Mouse (Mus musculus) embryonic facial prominence, embryonic 10.5 days (tissue): ENCODE measurements around the gene Was. TPM values are rescaled to one million over a fixed set of nuclear protein-coding genes. Genes with fewer than 3 reads are reported as not detected.
"Not testable (repeated sequence)": the region's sequence is repeated elsewhere in the genome, so short reads cannot be mapped to it uniquely, and the experiment has no call there.

ENCODE experiments used
- DNase-seq: peaks from one replicate; pipeline ENCODE4 v3.0.0-alpha.2; 2017; ENCODE audit warnings: low spot score
- H3K27ac ChIP-seq: fragments of 300-500 bp; sonication (generic); replicated peaks from 2 replicates; pipeline ENCODE4 v1.5.1; 2016; ENCODE audit warnings: mild to moderate bottlenecking
- H3K27me3 ChIP-seq: fragments of 300-500 bp; sonication (generic); replicated peaks from 2 replicates; pipeline ENCODE4 v1.6.1; 2016; ENCODE audit warnings: low read depth, mild to moderate bottlenecking; ENCODE audit not compliant: poor library complexity, severe bottlenecking
- H3K36me3 ChIP-seq: fragments of 300-500 bp; sonication (generic); replicated peaks from 2 replicates; pipeline ENCODE4 v1.6.1; 2016; ENCODE audit warnings: mild to moderate bottlenecking, moderate library complexity
- H3K4me1 ChIP-seq: fragments of 300-500 bp; sonication (generic); 2 replicates; pipeline ENCODE4 v1.6.1; 2016
- H3K4me3 ChIP-seq: fragments of 300-500 bp; sonication (generic); 2 replicates; pipeline ENCODE4 v1.5.1; 2016; ENCODE audit warnings: mild to moderate bottlenecking, moderate library complexity
- H3K9me3 ChIP-seq: fragments of 300-500 bp; sonication (generic); 2 replicates; pipeline ENCODE4 v1.6.1; 2016; ENCODE audit warnings: mild to moderate bottlenecking
- WGBS: fragments of 180-500 bp; shearing (Covaris S2); methylation state at CpG from one replicate; pipeline ENCODE4 v1.1.7; 2016; 5-methylcytosine and 5-hydroxymethylcytosine counted together
- polyA plus RNA-seq: library from polyadenylated mRNA; unstranded; fragments of >200 nt; fragmentation: Nextera tagmentation; extraction: Ambion mirVana; gene quantifications from 2 replicates; pipeline ENCODE4 v1.2.1, GENCODE M21; 2016

Gene Was
- polyA plus RNA-seq, 1 experiment from 2014 or later: 0.14 TPM

GRCm38 (mm10) chrX:8051044-8051781, 39.1 kb downstream of the Was start:
- DNase-seq, H3K4me1 ChIP-seq, H3K27ac ChIP-seq, H3K4me3 ChIP-seq, H3K27me3 ChIP-seq, H3K36me3 ChIP-seq, H3K9me3 ChIP-seq: not testable (repeated sequence)
- WGBS: 90% methylated on average over 8 of the region's 8 CpGs

DNA sequence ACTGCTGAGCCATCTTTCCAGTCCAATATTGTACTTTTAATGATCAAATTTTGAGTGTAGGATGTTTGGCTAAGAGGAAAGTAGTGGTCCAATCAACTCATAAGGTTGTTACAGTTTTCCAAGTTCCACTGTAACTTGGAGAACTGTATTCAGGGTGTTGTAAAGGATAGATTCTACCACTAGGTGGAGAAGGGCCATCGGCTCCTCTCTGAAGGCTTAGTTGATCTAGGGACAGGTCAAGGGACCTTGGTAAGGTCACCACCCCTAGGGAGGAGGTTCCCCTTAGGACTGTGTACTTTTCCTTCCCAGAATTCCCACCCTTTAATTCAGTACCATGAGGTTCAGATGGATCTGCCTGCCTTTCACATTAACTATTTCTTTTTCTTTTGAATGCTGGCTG, 57.3 kb downstream of the Was start:
- H3K4me1 ChIP-seq: no peaks in the 10 kb centered on the region
- H3K27me3 ChIP-seq: no peaks in the 10 kb centered on the region
- 0 out of 2 replicates have a peak, but pooled peaks cover 3% of the 10 kb centered on the region for H3K9me3 ChIP-seq
- 66% methylated on average over 1 of the region's 1 CpGs for WGBS
- H3K4me3 ChIP-seq: no peak overlapping the region
- no peak overlapping the region for H3K27ac ChIP-seq
- DNase-seq: no peak
- H3K36me3 ChIP-seq: no peaks in the 10 kb centered on the region

Other genes with a start within 250 kb of the Was start
- gene Otud5, start 249.1 kb downstream of the Was start, polyA plus RNA-seq: 42.2 and 43.4 TPM in 2 replicates
- gene Pim2, start 212.2 kb downstream of the Was start, polyA plus RNA-seq: 7.3 and 7.6 TPM in 2 replicates
- gene Slc35a2, start 206.5 kb downstream of the Was start, polyA plus RNA-seq: 23.4 and 25.7 TPM in 2 replicates
- gene Pqbp1, start 191.2 kb downstream of the Was start, polyA plus RNA-seq: 122 and 132 TPM in 2 replicates
- gene Timm17b, start 191.1 kb downstream of the Was start, polyA plus RNA-seq: 174 and 178 TPM in 2 replicates
- not detected in 2 replicates for gene Gm10491, start 182.7 kb downstream of the Was start, polyA plus RNA-seq
- 0.51 TPM in 1 of 2 replicates, not detected in the other for gene Gm10490, start 181.0 kb downstream of the Was start, polyA plus RNA-seq
- 3.0 and 4.5 TPM in 2 replicates for gene Pcsk1n, start 170.7 kb downstream of the Was start, polyA plus RNA-seq
- 0.28 TPM in 1 of 2 replicates, not detected in the other for gene Eras, start 161.9 kb downstream of the Was start, polyA plus RNA-seq
- gene Hdac6, start 142.6 kb downstream of the Was start, polyA plus RNA-seq: 55.7 and 58.4 TPM in 2 replicates
- gene Gata1, start 112.4 kb downstream of the Was start, polyA plus RNA-seq: 5.2 and 5.6 TPM in 2 replicates
- not detected in 2 replicates for gene Glod5, start 72.0 kb downstream of the Was start, polyA plus RNA-seq
- gene Suv39h1, start 15.7 kb downstream of the Was start, polyA plus RNA-seq: 97.6 and 102 TPM in 2 replicates
- 19.7 and 19.8 TPM in 2 replicates for gene Wdr13, start 42.4 kb upstream of the Was start, polyA plus RNA-seq
- gene Rbm3, start 55.4 kb upstream of the Was start, polyA plus RNA-seq: 424 and 444 TPM in 2 replicates
- 10.4 and 11.8 TPM in 2 replicates for gene Tbc1d25, start 85.7 kb upstream of the Was start, polyA plus RNA-seq
- gene Ebp, start 103.0 kb upstream of the Was start, polyA plus RNA-seq: 25.8 and 35.2 TPM in 2 replicates
- 13.0 and 13.1 TPM in 2 replicates for gene Porcn, start 116.0 kb upstream of the Was start, polyA plus RNA-seq
- 50.5 and 52.4 TPM in 2 replicates for gene Ftsj1, start 161.9 kb upstream of the Was start, polyA plus RNA-seq
- gene Slc38a5, start 180.6 kb upstream of the Was start, polyA plus RNA-seq: 4.2 and 4.6 TPM in 2 replicates
- not detected in 2 replicates for gene Ssxb10, start 236.9 kb upstream of the Was start, polyA plus RNA-seq